Mouse (Mus musculus) embryo, embryonic 11.5 days (tissue): Measurements from ENCODE around the gene Bcl3.

Experiments used
- DNase-seq: peaks from one replicate; pipeline ENCODE4 v3.0.0-alpha.2; 2012; ENCODE audit warnings: low read depth, low spot score

Gene Bcl3

DNA sequence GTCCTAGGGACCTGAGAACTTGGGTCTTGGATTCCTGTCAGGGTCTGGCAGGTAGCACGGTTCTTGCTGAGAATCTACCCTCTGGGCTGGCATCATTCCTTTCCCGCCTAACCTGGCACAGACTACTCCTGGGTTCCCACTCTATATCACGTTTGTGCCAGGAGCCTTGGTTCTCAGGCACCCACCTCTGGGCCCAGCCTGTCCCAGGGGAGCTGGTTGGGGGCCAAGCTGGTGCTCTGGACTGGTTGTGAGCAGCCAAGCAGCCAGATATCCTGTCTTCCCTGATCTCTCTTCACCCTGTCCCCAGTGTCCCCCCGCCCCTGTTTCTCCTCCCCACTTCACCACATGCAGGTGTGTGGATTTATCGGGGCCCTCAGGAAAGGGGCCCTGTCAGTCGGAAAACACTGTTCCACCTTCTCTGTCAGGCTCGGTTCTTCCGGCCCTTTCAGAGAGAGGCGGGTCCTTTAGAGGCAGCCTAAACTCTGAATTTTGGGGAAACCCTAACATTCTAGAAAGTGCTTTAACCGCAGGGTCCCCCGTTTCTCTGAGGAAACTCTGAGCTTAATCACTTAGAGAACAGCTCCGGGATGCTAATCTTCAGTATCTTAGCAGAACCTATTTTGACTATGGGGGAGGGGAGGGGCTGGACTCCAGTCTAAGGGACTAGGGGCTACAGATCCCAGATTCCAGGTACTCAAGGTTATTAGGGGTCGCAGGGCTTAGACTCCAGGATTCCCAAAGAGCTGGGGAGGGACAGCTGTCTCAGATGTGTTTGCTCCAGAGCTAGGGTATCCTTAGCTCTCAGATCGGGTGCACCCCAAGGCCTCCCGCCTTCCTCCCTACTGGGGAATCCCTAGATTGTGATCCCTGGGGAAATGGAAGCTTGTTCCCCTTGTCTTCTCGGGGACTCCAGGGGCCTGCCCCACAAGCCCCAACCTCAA is 52.9 kb downstream of the Bcl3 start:
- DNase-seq: no peak

DNA sequence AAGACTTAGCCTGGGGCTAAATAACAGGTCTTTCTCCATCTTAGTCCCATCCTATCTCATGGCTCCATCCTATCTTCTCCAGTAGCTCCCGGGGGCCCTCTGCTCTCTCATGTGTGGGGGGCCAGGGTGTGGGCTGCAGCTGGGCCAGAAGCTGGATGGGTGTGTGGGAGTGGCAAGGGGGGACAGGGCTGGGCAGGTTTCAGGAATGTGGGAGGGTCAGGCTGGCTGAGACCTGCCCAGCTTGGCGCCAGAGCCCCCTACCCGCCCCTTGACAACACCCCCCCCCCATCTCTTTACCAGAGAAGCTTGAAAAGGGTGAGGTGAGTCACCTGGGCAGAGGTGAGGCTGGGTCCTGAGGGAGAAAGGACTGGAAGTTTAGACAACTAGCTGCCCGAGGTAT is 53.6 kb downstream of the Bcl3 start:
- no peak for DNase-seq

- no peak for DNase-seq
Observed at GRCm38 (mm10) chr7:19768251-19768650, 54.3 kb downstream of the Bcl3 start.

GRCm38 (mm10) chr7:19764581-19764980 is 58.0 kb downstream of the Bcl3 start:
- DNase-seq: no peak

DNA sequence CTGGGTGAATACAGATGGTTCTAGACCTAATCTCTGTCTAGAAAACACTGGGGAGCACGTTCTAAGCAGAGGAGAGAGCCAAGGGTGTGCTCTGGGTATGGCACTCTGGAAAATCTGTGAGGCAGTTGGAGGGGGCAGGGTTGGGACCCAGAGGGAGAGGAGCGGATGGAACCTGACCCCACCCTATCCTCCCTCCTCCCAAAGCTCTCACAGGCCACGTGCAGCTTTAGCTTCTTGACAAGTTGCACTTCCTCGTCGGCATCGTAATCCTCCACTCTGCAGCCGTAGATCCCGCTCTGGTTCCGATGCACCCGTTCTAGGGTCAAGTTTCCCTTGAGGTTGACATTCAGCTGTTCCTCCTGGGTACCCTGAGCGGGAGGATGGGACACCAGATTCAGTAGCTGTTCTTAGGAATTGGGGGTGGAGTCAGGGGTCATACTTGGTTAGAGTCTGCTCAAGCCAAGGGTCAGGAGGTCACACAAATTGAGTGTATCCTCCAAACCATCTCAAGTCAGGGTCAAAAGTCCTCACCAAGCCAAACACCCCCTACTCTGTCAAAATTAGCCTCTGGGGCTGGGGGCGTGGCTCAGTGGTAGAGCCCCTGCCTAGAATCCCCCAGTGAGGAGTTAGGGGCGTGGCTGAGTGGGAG is 58.6 kb downstream of the Bcl3 start:
- DNase-seq: no peak

DNA sequence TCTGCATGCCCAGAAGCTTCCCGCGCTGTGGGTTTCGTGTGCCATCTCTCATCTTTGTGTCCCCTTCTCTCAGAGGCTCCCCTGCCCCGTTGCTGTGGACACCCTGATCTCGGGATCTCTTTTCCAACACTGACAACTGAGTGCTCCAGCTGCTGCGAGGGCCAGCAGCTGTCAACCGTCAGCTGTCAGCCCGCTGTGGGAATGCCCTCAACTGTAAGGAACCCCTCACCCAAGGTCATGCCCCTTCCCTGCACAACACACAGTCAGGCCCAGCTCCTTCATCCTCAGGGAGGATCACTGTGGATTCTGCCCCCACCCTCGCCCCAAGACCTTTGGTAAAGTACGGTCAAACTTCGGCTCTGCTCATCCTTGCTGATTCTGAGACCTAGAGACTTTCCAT is 60.3 kb downstream of the Bcl3 start:
- no peak for DNase-seq

DNA sequence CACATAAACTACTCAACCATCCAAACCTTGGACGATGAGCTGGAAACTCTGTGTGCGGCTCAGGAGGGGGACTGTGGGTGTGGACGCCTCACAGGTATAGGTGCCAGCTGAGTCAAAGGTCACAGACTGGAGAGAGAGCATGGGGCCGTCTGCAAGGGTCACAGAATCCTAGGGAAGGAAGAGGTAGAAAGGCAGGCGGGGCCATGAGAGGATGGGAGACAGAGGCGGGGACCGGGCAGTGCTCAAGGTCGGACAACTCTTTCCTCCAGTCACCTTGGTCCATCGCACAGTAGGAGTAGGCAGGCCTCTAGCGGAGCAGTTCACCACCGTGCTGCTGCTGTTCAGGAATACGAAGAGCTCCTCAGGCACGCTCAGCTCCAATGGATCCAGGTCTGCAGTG is 62.5 kb downstream of the Bcl3 start:
- DNase-seq: no peak

- no peak for DNase-seq
Observed at GRCm38 (mm10) chr7:19758623-19759022, 63.9 kb downstream of the Bcl3 start.
